Mouse (Mus musculus) adrenal gland, postnatal 14 days (tissue): ENCODE measurements at regions not wholly inside any gene's neighbourhood (a gene's known extent, or its start where the extent isn't known, plus 50 kb on each side); places are given as distances from the start of the nearest gene placed in this dataset.

Source experiments
- DNase-seq: peaks from one replicate; pipeline ENCODE4 v3.0.0; 2021; ENCODE audit warnings: mixed read lengths

DNA sequence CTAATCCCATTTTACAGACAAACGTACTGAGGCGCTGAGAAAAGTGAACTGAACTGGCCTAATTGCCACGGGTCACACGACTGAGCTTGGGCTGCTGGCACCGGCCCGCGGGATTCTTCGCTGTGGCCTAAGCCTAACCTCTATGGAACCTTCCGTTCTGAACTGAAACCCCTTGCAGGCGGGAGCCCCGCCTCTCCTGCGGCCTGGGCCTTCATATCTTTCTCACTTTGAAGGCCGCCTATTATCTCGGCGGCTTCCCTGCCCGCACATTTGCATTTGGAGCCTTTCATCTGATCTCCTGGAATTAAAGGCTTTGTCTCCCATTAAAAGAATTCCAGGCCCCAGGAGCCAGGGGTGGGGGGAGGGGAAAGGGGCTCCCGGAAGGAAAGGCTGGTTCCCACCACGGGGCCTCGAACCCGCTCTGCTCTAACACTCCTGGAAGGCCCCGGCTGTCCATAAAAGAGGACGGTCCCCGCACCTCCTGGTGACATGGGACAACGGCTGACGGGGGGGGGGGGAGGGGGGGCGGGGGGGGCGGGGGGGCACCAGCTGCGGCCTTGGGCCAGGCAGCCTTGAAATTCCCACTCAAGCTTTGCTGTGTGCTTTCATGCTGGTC, 122.9 kb upstream of the Pja1 start:
- peak; percentile 31 for DNase-seq

DNA sequence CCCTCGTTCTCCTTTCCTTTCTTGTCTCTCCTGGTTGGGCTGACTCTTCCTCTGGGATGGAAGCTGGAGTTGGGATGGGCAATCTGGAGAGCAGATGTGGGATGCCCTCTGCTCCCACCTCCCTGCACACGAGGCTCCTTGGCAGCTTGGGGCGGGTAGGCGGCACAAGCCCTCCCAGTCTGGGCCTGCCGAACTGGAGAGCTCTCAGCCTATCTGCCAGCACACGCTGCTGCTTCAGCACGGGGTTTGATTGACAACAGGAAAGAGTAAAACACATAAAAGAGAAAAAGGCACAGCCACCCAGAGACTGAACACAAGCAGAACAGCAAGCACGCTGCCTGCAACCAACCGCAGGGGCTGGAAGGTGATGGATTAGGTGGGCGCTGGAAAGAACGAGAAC, 121.9 kb upstream of the Pja1 start:
- DNase-seq: no peak

DNA sequence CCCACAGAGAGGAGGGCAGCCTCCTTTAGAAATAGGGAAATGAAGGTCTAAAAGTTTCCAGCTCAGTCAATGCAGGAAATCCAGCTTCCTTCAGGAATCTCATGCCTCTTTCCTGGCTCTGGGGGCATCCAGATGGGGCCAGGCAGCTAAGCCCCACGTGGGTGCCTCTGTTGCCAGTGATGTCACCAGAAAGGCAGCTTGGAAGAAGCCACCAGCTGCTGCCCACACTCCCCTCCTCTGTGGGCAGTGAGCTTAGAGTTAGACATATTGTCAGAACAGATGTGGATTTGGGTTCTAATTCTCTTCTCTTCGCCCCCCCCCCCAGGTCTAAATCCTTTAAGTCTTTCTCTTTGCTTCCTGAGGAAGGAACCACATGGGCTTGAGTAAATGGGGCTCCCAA, 116.2 kb upstream of the Pja1 start:
- no peak for DNase-seq

DNA sequence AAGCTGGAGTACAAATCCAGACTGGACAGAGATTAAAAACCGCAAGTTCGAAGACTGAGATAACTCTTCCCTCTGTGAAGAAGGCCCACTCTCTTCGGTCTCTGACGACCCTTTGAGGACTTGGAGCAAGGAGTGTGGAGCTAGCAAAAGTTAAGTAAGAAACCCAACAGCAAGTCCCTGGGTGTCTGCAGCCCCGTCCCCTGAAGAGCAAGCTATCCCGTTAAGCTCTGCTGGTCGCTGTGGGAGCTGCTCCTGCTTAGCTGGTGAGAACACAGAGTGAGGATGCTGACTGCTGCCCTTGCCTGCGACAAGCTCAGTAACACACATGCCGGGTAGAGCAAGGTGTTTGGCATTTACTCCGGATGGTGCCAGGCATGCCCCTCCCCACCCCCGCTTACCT, 115.2 kb upstream of the Pja1 start:
- no peak for DNase-seq

DNA sequence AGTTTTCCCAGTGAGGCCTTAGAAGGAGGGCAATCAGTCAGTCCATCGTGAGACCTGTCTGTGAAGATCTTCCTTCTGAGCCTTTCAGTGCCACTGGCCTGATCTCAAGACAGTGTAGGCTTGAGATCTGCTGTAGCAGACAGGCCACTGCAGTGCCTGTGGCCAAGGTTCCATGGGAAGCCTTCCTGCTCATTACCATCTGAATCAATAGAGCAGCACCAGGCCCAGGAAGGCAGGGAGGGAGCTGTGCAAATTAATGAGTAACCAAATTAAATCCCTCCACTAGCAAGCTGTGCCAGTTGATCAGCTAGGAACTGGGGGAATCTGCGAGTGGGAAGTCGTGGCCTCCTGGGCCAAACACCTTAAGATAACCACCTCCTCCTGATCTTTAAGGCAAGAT, 114.6 kb upstream of the Pja1 start:
- DNase-seq: no peak

DNA sequence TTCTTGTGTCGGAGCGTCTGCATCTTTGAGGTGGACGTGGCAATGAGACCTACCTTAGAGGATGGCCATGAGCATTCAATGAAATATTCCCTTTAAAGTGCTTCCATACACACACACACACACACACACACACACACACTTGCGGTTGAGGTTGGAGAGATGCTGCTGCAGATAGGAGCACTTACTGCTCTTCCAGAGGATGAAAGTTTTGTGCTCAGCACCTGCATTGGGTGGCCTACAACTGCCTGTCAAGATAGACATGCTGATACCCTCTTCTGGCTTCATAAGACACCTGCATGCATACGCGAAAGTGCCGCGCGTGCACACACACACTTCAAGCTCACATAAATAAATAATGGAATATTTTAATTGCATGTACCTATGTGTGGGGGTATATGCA, 111.5 kb upstream of the Pja1 start:
- no peak for DNase-seq

DNA sequence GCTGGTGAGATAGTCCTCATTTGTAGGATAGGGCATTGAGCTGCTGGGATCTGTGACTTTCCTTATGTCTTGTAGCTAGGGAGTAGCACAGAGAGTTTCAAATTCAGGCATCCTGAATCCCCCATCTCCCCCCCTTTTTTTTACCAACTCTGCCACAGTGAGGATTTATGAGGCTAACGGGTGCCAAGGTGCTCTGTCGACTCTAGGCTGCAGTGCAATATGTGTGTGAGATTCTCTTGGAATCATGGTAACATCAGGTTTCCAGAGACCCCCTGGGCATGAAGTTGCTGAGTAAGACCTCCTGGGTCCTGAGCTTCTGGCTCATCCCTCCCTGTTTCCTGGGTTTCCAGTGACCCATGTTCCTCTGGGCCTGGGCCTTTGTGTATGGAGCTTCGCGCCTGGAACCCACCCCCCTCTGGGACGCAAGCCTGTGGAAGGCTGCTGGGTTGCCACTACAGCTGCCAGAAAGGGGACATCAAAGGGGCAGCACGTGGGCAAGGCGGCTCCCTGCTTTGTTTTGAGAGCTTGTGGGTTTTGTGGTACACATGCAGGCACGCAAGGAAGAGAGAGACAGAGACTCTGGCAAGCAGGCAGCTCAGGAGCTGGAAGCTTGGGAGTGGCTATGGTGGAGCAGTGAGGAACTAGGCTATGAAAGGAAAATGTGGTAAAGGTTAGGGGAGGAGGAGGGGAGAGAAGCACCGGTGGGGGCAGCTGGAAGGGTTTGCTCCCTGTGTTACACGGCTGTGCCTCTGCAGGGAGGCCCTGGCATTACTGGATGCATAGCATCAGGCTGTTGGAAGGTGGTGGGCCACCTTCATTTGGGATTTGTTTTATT, 110.8 kb upstream of the Pja1 start:
- DNase-seq: no peak

DNA sequence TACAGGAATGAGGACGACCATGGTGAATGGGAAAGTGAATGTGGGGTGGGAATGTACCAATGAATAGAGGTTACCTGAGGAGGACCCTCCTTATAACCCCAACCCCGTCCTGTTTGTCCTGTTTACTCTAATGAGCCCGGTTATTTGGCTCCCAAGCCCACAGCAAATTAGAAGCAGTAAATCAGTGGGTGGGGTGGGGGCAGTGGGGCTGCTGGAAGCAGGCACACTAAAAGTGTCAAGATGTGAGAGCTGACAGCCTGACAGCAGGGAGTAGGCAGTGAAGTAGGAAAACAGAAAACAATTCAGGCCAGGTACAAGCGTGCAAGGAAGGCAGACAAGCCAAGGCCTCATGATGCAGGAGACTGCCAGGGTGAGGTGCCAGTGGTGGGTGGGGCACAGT, 108.1 kb upstream of the Pja1 start:
- DNase-seq: no peak

DNA sequence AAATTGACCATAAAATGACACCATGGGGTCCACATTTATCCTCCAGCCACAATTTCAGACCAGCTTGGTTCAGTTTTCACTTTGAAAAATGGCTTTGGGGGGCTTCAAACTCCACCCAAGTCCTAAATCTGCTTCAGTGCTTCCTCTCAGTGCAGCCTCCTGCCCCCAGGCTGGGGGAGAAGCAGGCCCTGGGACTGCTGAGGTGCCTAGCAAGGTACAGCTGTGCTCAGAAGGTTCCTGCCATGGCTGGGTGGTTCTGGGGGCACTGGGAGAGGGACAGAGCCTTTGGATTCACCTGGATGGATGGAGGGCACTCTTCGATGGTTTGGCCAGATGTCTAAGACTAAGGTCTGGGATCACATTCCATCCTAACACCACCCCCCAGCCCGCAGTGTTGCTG, 107.7 kb upstream of the Pja1 start:
- DNase-seq: no peak

DNA sequence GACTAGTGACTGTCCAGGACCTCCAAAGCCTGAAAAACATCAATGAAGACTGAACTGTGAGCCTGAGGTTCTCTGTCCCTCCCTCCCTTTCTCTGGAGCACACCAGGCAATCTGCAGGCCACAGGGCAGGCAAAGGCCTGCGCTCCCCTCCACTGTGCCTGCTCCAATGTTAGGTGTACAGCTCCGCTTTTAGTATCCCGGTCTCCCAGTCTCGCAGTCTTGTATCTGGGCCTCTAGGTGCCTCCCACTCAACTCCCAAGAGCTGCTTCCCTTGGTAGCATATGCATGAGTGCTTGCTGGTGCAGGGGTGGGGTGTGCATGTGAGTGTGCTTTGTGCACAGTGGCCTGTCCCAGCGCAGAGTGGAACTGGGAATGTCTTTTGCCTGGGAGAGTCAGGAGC, 104.0 kb upstream of the Pja1 start:
- no peak for DNase-seq

DNA sequence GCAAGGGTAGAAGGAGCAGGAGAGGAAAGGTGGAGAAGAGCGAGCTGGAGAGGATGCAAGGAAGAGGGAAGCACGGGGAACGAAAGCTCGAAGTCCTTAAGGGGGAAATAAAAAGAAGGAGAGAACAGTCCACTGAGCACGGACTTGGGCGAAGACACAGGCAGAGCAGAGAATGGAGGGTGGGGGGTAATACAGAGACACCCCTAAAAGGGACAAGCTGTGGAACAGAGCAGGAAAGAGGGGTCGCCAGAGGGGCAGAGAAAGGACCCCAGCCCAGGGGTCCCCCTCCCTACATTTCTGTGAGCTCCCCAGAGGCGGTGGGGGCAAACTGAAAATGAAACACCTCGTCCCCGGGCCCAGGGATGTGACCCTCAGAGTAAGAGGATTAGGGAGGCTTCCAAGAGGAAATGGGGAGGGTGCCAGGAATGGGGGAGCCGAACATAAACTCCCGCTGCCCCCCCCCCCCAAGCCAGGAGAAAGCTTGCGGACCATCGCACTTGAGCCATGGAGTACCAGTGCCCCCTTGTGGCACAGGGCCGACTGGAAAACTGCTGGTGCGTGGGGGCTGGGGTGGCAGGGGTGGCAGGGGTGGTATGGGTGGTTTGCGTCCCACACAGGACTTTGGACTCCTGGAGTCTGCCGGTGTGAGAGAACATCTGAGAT, 103.5 kb upstream of the Pja1 start:
- peak; percentile 77 for DNase-seq

DNA sequence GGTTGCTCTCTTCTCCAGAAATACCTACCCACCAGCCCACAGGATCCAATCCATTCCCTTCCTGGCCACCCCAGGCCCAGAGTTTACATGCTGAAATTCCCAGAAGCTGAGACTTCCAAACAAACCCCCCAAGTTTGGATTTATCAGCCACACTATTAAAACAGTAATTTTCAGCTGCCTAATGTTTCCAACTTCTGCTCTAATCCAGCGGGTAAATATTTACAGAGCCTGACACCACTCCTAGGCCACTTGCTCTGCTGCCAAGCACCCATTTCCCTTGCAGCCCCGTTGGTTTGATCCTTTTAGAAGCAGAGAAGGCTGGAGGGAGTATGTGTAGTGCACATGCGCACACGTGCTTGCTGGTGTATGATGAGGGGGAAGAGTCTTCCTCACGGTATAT, 99.1 kb upstream of the Pja1 start:
- no peak for DNase-seq

DNA sequence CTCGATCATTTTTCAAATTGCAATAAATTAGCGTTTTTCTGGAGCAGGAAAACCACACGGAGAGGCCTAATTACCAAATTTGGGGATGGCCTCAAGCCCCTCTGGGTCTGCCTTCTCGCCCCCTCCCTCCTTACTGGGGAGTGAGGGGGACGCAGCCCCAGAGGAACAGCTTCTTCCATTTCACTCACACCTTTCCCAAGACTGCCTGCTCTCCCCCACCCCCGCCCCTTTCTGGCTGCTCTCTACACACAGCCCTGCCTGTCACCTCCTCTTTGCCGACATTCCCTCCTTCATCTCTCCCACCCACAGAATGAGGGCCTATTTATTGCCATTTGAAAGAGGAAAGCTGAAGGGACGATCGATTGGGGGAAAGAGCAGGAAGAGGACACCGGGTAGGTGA, 97.2 kb upstream of the Pja1 start:
- no peak for DNase-seq

DNA sequence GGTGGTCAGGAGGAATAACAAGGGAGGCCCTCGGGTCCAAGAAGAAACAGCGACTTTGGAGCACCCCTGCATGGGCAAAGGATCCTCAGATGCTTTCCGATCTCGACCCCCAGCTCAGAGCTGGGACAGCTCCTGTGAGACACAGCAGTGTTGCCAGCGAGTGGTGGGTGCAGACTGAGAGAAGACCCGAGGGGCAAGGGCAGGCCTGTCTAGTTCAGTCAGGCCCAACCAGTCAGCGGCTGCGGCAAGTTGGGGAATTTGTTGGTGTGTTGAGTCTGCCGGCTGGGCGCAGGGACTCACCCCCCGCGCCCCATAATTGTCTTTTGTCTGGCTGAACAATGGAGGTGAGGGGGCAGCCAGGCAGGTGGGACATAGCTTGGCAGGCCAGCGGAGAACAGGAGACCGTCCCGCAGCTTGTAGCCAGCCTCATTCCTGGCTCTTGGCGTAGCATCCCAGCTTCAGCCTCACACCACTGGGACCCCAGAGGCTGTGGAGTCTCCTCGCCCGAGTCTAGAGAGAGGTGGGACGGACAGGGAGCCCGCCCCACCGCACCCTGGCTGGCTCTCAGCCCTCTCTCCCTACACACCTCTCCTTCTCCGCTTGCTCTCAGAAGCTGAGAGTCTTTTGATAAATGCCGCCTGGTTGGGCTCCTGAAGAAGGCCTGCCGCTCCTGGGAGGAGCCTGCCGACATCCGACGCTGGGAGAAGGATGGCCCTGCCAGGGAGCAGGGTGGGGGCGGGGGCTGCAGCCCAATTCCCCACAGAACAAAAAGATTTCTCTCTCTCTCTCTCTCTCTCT, 96.5 kb upstream of the Pja1 start:
- peak; percentile 34 for DNase-seq

DNA sequence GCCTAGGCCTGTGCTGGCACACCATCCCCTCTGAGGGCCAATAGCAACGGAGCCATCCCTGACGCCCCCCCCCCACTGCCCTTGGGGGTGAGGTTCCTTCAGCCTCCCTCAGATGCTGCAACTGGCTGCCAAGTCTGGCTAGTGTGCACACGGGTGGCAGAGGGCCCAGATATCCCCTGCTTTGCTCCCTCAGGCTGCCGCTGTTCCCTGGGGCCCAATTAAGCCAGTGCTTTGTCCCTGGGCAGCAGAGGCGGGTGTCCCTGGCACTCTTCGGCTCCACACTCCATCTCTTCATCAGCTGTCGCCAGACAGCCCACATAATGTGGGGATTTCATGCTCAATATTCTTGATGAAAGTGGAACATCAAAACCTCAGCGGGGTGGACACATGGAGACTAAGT, 90.9 kb upstream of the Pja1 start:
- no peak for DNase-seq

DNA sequence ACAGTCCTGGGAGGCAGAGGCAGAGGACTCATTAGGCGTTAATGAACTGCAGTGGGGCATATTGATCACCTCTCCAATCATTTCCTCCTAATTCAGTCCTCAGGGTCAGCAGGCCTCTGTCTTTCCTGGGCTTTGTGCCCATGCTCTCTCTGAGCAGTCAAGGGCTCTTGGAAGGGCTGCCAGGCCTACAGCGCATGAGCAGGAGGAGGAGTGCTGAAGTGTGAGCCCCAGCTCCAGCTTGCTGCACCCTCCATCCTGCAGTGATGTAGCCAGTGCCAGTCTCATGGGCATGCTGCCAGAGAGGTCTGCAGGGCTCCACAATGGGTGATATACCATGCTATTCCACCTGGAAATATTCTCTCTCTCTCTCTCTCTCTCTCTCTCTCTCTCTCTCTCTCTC, 89.6 kb upstream of the Pja1 start:
- DNase-seq: peak; percentile 43

DNA sequence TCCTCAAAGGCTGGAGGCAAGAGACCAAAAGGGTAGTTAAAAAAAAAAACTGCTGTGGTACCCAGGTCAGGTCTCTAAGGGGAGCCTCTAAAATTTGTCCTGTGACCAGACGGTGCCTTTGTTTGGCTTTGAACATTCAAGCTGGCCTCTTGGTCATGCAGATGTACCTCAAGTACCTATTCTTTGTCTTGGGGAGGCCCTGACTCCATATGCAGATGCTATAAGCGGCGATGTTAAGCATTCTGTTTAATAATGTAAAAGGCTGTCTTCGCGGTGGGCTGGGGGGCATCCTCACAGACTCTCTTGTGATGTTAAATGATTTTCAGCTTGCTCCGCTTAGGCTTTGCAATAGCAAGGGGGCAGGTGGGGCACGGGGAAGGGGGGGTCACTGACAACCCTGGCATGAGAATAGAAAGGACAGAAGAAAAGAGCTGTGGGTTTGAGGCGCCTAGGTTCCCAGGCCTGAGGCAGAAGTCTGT, 85.8 kb upstream of the Pja1 start:
- no peak for DNase-seq

DNA sequence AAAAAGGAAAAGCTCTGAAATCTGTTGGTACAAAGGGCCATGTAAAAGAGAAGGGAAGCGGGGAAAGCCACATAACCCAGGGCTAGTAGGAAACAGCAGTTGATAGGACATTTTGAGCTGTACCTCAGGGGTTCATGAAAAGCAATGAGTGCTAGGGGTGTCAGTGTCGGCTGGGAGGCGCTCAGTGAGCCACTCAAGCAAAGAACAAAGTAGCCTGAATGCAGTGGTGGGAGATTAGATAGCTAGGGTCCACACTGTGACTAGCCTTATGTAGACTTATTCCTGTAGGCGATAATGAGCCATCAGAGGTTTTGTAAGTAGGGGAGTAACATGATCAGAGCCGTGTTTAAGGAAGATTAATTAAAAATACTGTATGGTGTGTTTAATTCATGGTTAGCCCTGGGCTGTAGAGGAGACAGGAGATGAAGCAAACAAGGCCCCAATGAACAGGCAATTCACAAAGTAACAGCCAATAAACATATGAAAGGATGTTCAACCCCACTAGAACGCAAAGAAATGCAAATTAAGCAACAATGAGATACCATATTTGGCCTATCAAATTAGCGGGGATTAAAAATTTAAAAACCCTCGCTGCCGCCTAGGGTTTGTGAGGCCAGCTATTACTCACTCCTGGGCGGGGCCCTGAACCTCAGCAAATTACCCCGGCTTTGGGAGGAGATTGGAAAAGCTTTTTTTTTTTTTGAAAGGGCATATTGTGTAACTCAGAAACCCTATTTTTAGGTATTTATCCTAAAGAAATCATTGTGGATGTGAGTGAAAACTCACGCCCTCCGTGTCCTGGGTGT, 85.1 kb upstream of the Pja1 start:
- DNase-seq: no peak

DNA sequence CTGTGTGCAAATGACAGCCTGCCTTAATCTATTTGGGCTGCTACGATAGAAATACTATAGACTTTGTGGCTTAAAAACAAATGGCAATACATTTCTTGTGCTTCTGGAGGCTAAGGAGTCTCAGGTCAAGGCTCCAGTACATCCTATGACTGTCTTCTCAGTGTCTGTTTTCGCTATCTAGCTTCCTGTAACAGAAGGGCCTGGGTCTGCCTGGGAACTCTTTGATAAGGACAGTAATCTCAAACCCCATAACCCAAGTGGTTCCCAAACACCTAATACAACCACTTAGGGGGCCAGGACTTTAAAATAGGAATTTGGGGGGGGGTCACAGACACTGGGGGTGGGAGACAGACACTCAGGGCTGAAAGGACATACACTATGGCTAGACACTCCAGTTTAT, 81.7 kb upstream of the Pja1 start:
- no peak for DNase-seq

DNA sequence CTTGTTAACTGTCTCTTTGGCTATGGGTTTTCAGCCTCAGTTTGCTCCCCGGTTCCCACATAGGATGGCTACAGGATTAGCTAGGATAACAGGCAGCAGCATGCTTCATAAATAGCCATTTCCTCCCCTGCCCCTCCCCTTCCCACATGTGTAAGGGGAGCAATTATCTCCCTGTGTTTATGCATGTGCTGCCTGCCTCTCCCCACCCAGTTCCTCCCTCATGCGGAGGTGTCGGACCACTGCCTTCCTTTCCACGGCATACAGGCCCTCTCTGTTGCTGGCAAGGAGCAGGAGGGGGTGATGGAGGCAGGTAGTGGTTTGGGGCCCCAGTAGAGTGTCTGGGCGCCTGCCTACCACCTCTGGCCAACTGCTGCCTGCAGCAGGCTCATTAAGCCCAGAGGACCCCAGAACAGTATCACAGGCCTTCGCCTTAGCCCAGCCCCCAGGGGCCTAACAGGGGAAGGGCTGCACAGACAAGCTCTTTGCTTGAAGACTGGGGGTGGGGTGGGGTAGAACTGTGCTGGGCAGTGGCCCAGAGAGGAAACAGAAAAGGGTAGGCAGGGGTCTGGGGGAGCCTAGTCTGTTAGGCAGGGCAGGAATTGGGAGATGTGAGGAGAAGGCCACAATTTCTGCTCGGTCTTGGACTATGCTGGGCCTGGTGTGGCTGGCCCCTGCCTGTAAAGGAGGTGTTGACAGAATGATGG, 79.1 kb upstream of the Pja1 start:
- DNase-seq: no peak
